Mouse (Mus musculus): ENCODE measurements around the gene Gm3250.

DNA sequence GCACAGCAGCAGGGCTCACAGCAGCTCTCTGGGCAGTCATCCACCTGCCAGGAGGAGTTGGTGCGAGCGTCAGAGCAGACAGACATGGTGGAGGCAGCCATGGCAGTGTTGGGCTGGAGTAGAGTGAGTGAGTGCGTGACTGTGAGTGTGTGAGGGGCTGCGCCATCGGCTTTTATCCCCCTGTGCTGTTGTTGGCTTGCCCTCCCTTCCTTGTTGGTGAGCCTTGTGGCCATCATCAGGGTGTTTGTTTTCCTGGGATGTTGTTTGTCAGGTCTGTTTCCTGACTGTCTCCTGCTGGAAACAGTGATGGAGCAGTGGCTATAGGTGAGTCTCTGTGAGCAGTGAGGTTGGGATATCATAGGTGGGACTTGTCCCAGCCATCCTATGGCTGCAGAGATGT, 29.4 kb upstream of the Gm3250 start, which contains the start of gene Gm9507:
- TF ChIP-seq CTCF (IDR thresholded peaks at IDR 0.05; ENCODE audit: low read depth, low read length): no peak
- TF ChIP-seq GATA1 (IDR thresholded peaks at IDR 0.05; ENCODE audit: borderline replicate concordance, low read length): no peak
- TF ChIP-seq TAL1 (conservative IDR thresholded peaks at IDR 0.05; ENCODE audit: low read depth, low read length): no peak
- no peak for TF ChIP-seq POLR2AphosphoS5 (IDR thresholded peaks at IDR 0.05; ENCODE audit: insufficient replicate concordance, low read depth, low read length)
